8 mouse cellular contexts compared by ENCODE assay signal in the genomic region with DNA sequence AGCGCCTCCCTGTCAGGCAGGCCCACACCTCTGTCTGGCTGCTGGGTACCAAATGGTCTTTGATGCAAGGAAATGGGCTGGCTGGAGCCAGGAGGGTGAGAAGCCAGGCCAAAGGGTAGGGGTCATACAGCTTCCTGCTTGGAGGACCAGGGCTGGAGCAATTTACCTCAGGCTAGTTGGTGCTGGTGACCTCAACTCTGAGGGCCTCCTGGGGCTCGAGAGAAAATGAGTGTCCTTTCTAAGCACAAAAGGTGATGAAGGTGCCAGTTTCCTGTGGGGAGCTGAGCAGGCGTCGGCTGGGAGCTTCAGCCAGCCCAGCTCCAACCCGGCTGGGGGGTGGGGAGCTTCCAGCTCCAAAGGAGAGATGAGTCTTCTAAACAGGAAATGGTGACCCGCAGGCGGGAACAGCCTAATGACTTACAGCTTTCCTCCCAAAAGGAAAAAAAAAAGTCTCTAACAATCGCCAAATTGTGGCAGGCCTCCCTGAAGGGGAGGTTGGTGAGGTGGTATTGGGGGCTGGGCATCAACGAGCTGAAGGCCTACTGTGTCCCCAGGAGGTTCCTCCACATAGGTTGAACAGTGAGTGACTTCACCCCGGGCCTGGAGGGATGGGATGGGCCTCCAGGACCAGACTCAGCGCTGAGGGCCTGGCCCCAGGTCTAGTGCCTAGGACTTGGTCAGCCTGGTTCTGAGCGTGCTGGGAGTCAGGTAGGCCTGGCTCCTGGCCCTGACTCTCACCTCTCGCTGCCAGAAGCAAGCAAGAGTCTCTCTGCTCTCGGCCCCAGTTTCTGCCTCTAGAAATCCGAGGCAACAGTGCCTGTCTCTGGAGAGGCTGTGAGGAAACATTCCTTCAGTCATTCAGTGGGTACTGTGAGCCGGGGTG. TPM values are rescaled to one million over a fixed set of nuclear protein-coding genes. Genes with fewer than 3 reads are reported as not detected.
DNase-seq lines count a peak whose midpoint lies in the region; ATAC-seq and TF ChIP-seq lines count a peak whose summit lies in the region.

No protein-coding gene starts in this region.

- no peak for DNase-seq in layer of hippocampus, adult 2 months (ENCODE audit: low spot score in 2 of 2)
- no peak for DNase-seq in layer of hippocampus, postnatal 25 days (ENCODE audit: extremely low spot score in 1 of 2, low spot score in 1 of 2)
- DNase-seq in left cerebral cortex, adult 11 months (ENCODE audit: low spot score), result no peak

- H3K4me3 ChIP-seq in layer of hippocampus, adult 2 months, result no peak overlapping the region
- no peak overlapping the region for H3K4me3 ChIP-seq in forebrain, embryonic 15.5 days
- no peak overlapping the region for H3K4me3 ChIP-seq in hindbrain, embryonic 13.5 days
- peak overlapping the region; percentile 68 for H3K4me3 ChIP-seq in limb, embryonic 15.5 days
- H3K4me3 ChIP-seq in neural tube, embryonic 12.5 days, result no peak overlapping the region

- H3K4me2 ChIP-seq in forebrain, embryonic 15.5 days (replicated peaks), result no peak overlapping the region
- H3K4me2 ChIP-seq in hindbrain, embryonic 13.5 days, result no peak overlapping the region
- H3K4me2 ChIP-seq in limb, embryonic 15.5 days, result peak overlapping the region; percentile 85
- peak overlapping the region; percentile 16 for H3K4me2 ChIP-seq in neural tube, embryonic 12.5 days (replicated peaks)

- no peaks in the 10 kb centered on the region for H3K36me3 ChIP-seq in forebrain, embryonic 15.5 days
- no peaks in the 10 kb centered on the region for H3K36me3 ChIP-seq in hindbrain, embryonic 13.5 days
- H3K36me3 ChIP-seq in limb, embryonic 15.5 days, result peaks cover 16% of the 10 kb centered on the region
- no peaks in the 10 kb centered on the region for H3K36me3 ChIP-seq in neural tube, embryonic 12.5 days

- ATAC-seq in forebrain, embryonic 15.5 days (replicated peaks), result no peak
- ATAC-seq in hindbrain, embryonic 13.5 days (ENCODE audit: low FRiP score), result no peak
- peak; percentile 45; the same call in 1 of the 2 replicates for ATAC-seq in limb, embryonic 15.5 days (ENCODE audit: insufficient number of reproducible peaks, low FRiP score, low TSS enrichment, low read depth)
- no peak for ATAC-seq in neural tube, embryonic 12.5 days (ENCODE audit: low FRiP score, low read depth)
- ATAC-seq in granulocyte monocyte progenitor cell, adult 5-6 weeks (replicated peaks; ENCODE audit: poor library complexity, severe bottlenecking), result no peak

- 32% methylated on average over 16 of the region's 16 CpGs for WGBS in forebrain, embryonic 15.5 days
- 36% methylated on average over 16 of the region's 16 CpGs for WGBS in hindbrain, embryonic 13.5 days
- 6% methylated on average over 16 of the region's 16 CpGs for WGBS in limb, embryonic 15.5 days
- 19% methylated on average over 16 of the region's 16 CpGs for WGBS in neural tube, embryonic 12.5 days

- no peak for TF ChIP-seq CTCF in layer of hippocampus, adult 2 months (conservative IDR thresholded peaks at IDR 0.05)

- H3K9me3 ChIP-seq in forebrain, embryonic 15.5 days, result no peaks in the 10 kb centered on the region
- H3K9me3 ChIP-seq in hindbrain, embryonic 13.5 days, result no peaks in the 10 kb centered on the region
- no peaks in the 10 kb centered on the region for H3K9me3 ChIP-seq in limb, embryonic 15.5 days
- no peaks in the 10 kb centered on the region for H3K9me3 ChIP-seq in neural tube, embryonic 12.5 days

- H3K27me3 ChIP-seq in forebrain, embryonic 15.5 days, result peaks cover 21% of the 10 kb centered on the region
- peaks cover 45% of the 10 kb centered on the region for H3K27me3 ChIP-seq in hindbrain, embryonic 13.5 days
- H3K27me3 ChIP-seq in limb, embryonic 15.5 days, result no peaks in the 10 kb centered on the region
- peaks cover 16% of the 10 kb centered on the region for H3K27me3 ChIP-seq in neural tube, embryonic 12.5 days (replicated peaks)

- 0 out of 2 replicates have a peak, but pooled peaks cover 3% of the 10 kb centered on the region for H3K4me1 ChIP-seq in forebrain, embryonic 15.5 days
- H3K4me1 ChIP-seq in hindbrain, embryonic 13.5 days (replicated peaks), result peaks cover 48% of the 10 kb centered on the region
- H3K4me1 ChIP-seq in limb, embryonic 15.5 days, result peaks cover 77% of the 10 kb centered on the region
- peaks cover 50% of the 10 kb centered on the region for H3K4me1 ChIP-seq in neural tube, embryonic 12.5 days

- peak overlapping the region; percentile 59 for H3K27ac ChIP-seq in layer of hippocampus, adult 2 months
- H3K27ac ChIP-seq in forebrain, embryonic 15.5 days (replicated peaks), result 0 out of 2 replicates have a peak overlapping the region, but pooled peaks have one; percentile 8
- H3K27ac ChIP-seq in hindbrain, embryonic 13.5 days, result peak overlapping the region; percentile 66
- H3K27ac ChIP-seq in limb, embryonic 15.5 days, result peak overlapping the region; percentile 95
- peak overlapping the region; percentile 11; the same call in 1 of the 2 replicates for H3K27ac ChIP-seq in neural tube, embryonic 12.5 days

- H3K9ac ChIP-seq in forebrain, embryonic 15.5 days (replicated peaks), result no peak overlapping the region
- peak overlapping the region; percentile 1; the same call in 1 of the 2 replicates for H3K9ac ChIP-seq in hindbrain, embryonic 13.5 days
- peak overlapping the region; percentile 14; the same call in 1 of the 2 replicates for H3K9ac ChIP-seq in limb, embryonic 15.5 days
- 0 out of 2 replicates have a peak overlapping the region, but pooled peaks have one; percentile 26 for H3K9ac ChIP-seq in neural tube, embryonic 12.5 days

RNA-seq across cellular contexts. Expression of a gene that starts 5.4 kb away (rescaled TPM):
- total RNA-seq in layer of hippocampus, adult 2 months (2021), result under 1 TPM; 0.64 to 0.82 TPM
- total RNA-seq in layer of hippocampus, postnatal 25 days (2021), result under 1 TPM; 0.27 to 0.75 TPM
- polyA plus RNA-seq in forebrain, embryonic 15.5 days (2015; fragmentation: Nextera tagmentation; extraction: Ambion mirVana), result 2.1 and 2.7 TPM in 2 replicates
- polyA plus RNA-seq in hindbrain, embryonic 13.5 days (2015; fragmentation: Nextera tagmentation; extraction: Ambion mirVana), result 7.5 and 7.9 TPM in 2 replicates
- polyA plus RNA-seq in limb, embryonic 15.5 days (2015; fragmentation: Nextera tagmentation; extraction: Ambion mirVana), result 52.6 and 61.2 TPM in 2 replicates
- polyA plus RNA-seq in neural tube, embryonic 12.5 days (2016; fragmentation: Nextera tagmentation; extraction: Ambion mirVana), result 21.7 and 23.2 TPM in 2 replicates
- not detected in 2 replicates for total RNA-seq in granulocyte monocyte progenitor cell, adult 5-6 weeks (2014; fragmentation: Nextera tagmentation)
- not detected in 2 replicates for total RNA-seq in granulocyte monocyte progenitor cell, adult 5-6 weeks (2017)

RNA-seq across cellular contexts. Expression of a gene that starts 50.7 kb away (rescaled TPM):
- total RNA-seq in layer of hippocampus, adult 2 months (2021), result 10 to 100 TPM; 80.9 to 82.4 TPM
- 10 to 100 TPM; 78.7 to 83.9 TPM for total RNA-seq in layer of hippocampus, postnatal 25 days (2021)
- 32.1 and 32.6 TPM in 2 replicates for polyA plus RNA-seq in forebrain, embryonic 15.5 days (2015; fragmentation: Nextera tagmentation; extraction: Ambion mirVana)
- polyA plus RNA-seq in hindbrain, embryonic 13.5 days (2015; fragmentation: Nextera tagmentation; extraction: Ambion mirVana), result 24.6 and 26.0 TPM in 2 replicates
- 12.9 and 15.3 TPM in 2 replicates for polyA plus RNA-seq in limb, embryonic 15.5 days (2015; fragmentation: Nextera tagmentation; extraction: Ambion mirVana)
- polyA plus RNA-seq in neural tube, embryonic 12.5 days (2016; fragmentation: Nextera tagmentation; extraction: Ambion mirVana), result 24.2 and 25.7 TPM in 2 replicates
- total RNA-seq in granulocyte monocyte progenitor cell, adult 5-6 weeks (2014; fragmentation: Nextera tagmentation), result 11.5 and 24.7 TPM in 2 replicates
- 7.4 and 8.1 TPM in 2 replicates for total RNA-seq in granulocyte monocyte progenitor cell, adult 5-6 weeks (2017)

RNA-seq across cellular contexts. Expression of a gene that starts 50.9 kb away (rescaled TPM):
- 10 to 100 TPM; 50.9 to 51.6 TPM for total RNA-seq in layer of hippocampus, adult 2 months (2021)
- 10 to 100 TPM; 51.1 to 53.1 TPM for total RNA-seq in layer of hippocampus, postnatal 25 days (2021)
- 132 TPM in 2 replicates for polyA plus RNA-seq in forebrain, embryonic 15.5 days (2015; fragmentation: Nextera tagmentation; extraction: Ambion mirVana)
- 139 TPM in 2 replicates for polyA plus RNA-seq in hindbrain, embryonic 13.5 days (2015; fragmentation: Nextera tagmentation; extraction: Ambion mirVana)
- 69.9 and 70.3 TPM in 2 replicates for polyA plus RNA-seq in limb, embryonic 15.5 days (2015; fragmentation: Nextera tagmentation; extraction: Ambion mirVana)
- 130 and 134 TPM in 2 replicates for polyA plus RNA-seq in neural tube, embryonic 12.5 days (2016; fragmentation: Nextera tagmentation; extraction: Ambion mirVana)
- total RNA-seq in granulocyte monocyte progenitor cell, adult 5-6 weeks (2014; fragmentation: Nextera tagmentation), result 39.8 and 49.3 TPM in 2 replicates
- 24.3 and 25.7 TPM in 2 replicates for total RNA-seq in granulocyte monocyte progenitor cell, adult 5-6 weeks (2017)

Comparison
In these comparisons a context has a peak if more than half of its experiments do, and no peak if none do; other contexts are left out.
1. H3K27ac ChIP-seq: peak in every context shown above with its lines; median percentile 95 in limb, embryonic 15.5 days; 66 in hindbrain, embryonic 13.5 days; 59 in layer of hippocampus, adult 2 months; 11 in neural tube, embryonic 12.5 days; 8 in forebrain, embryonic 15.5 days.
2. H3K4me2 ChIP-seq: peak in limb, embryonic 15.5 days (single experiment) and neural tube, embryonic 12.5 days (single experiment); none in forebrain, embryonic 15.5 days (single experiment) and hindbrain, embryonic 13.5 days (single experiment).